Mouse (Mus musculus) ovary, adult 10 weeks (tissue): ENCODE results near the gene Cfap298. TPM values are rescaled to one million over a fixed set of nuclear protein-coding genes. Genes with fewer than 3 reads are reported as not detected.

ENCODE experiments used
- polyA plus RNA-seq: library from polyadenylated mRNA; stranded (reverse); fragments of 350-450 nt; fragmentation: Illumina TruSeq; extraction: RNeasy Lipid Tissue Mini Kit (QIAGEN cat#74804); gene quantifications from one replicate; pipeline ENCODE4 v1.2.3, GENCODE M21; 2014

Gene Cfap298
- 6.5 TPM for polyA plus RNA-seq

GRCm38 (mm10) chr16:90934687-90935328, at the start of gene Cfap298:
TSS of gene Cfap298 (minus strand) at chr16:90935114.

Other genes with a start within 250 kb of the Cfap298 start
- gene Mis18a, start 207.7 kb downstream of the Cfap298 start, polyA plus RNA-seq, result 30.0 TPM
- gene Mrap, start 196.9 kb downstream of the Cfap298 start, polyA plus RNA-seq, result 0.86 TPM
- gene Urb1, start 124.7 kb downstream of the Cfap298 start, polyA plus RNA-seq, result 7.3 TPM
- 0.26 TPM for gene Eva1c, start 108.4 kb downstream of the Cfap298 start, polyA plus RNA-seq
- gene Synj1, start 76.2 kb upstream of the Cfap298 start, polyA plus RNA-seq, result 31.1 TPM
- 91.2 TPM for gene Paxbp1, start 109.4 kb upstream of the Cfap298 start, polyA plus RNA-seq
- 0.60 TPM for gene 4932438H23Rik, start 160.0 kb upstream of the Cfap298 start, polyA plus RNA-seq